Mouse (Mus musculus) adrenal gland, postnatal 25 days (tissue): ENCODE measurements around the gene Pde12. TPM values are rescaled to one million over a fixed set of nuclear protein-coding genes. Genes with fewer than 3 reads are reported as not detected.

Source experiments
- DNase-seq: peaks from one replicate; pipeline ENCODE4 v3.0.0; 2021; ENCODE audit warnings: mixed read lengths
- microRNA-seq, 2 experiments: library from miRNA; unstranded; fragments of <30 nt; microRNA quantifications; one replicate each; pipeline ENCODE4 v1.2.0; 2021
- total RNA-seq: library from RNA; stranded (reverse); gene quantifications from 2 replicates; pipeline ENCODE4 v1.2.3, GENCODE M21; 2021

The Pde12 gene
- total RNA-seq, 1 experiment from 2014 or later = 9.0 TPM

DNA sequence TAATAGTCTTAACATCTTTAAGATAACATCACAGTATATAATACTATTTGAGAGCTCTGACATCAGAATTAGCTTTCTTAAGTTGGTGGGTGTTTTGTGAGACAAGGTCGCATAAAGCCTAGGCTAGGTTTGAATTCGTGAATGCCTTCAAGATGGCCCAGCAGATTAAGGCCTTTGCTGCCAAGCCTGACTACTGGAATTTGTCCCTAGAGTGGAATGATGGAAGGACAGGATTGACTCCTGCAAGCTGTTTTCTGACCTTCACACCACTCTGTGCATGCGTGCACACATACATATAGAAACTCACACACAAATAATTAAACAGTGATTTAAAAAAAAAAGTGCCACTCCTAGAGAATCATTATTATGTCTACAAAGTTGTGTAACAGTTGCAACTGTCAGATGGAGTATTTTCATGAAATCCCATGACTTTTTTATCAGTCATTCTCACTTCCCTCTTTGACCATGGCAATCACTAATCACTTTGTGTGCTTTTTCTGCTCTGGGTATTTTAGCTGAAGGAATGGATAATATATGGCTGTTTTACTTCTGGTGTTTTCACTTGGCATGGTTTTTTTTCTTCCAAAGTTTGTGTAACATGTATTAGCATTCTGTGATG lies 26.6 kb downstream of the Pde12 start:
- DNase-seq = no peak

DNA sequence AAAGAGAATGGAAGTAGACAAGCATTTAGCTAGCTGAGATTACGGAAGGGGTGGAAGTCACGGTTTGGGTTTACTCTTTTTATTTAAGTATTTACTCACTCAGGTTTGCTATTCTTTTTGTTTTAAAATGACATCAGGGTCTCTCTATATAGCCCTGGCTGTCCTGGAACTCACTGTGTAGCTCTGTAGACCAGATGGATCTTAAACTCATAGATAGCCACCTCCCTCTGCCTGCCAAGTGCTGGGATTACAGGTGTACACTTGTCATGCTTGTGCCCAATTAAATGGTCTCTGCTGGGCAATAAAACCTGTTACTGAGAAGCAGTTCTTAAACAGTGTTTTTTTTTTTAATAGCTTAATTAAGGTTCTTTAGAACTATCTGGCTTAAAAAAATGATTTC lies 29.7 kb downstream of the Pde12 start:
- DNase-seq = no peak

DNA sequence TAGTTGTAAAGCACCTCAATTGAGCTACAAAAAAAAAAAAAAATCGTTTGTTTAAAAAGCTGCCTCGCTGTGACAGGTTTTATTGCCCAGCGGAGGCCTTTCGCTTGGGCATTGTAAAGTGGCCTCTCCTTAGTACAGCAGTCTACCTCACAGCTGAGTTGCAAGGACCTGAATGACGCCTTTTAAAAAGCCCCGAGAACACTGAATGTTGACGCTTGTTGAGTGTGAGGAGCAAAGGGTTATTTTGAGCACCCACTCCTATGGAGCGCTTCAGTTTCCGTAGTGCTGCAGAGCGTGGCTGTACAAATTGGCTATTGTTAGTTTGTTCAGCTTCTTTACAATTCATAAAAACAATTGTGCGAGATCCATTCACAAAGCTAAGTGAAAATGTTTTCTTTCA lies 30.4 kb downstream of the Pde12 start:
- DNase-seq = no peak

DNA sequence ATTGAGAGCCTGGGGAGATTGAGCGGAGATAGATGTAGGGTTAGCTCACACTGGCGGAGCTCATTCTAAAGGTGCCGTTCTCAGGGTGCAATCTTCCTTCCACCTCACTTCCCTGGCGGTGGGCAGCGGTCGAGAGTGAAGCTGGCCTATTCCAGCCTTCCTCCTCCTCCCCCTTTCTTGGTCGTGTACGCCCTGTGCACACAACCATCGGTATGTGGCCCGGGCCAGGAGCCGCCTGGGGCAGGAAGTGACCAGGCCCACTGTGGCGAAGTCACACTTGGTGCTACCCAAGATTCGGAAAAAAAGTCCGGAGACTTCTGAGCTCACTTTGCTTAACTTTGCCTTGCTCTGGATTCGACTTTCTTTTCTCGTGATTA lies 31.0 kb downstream of the Pde12 start:
- DNase-seq = peak; percentile 56

DNA sequence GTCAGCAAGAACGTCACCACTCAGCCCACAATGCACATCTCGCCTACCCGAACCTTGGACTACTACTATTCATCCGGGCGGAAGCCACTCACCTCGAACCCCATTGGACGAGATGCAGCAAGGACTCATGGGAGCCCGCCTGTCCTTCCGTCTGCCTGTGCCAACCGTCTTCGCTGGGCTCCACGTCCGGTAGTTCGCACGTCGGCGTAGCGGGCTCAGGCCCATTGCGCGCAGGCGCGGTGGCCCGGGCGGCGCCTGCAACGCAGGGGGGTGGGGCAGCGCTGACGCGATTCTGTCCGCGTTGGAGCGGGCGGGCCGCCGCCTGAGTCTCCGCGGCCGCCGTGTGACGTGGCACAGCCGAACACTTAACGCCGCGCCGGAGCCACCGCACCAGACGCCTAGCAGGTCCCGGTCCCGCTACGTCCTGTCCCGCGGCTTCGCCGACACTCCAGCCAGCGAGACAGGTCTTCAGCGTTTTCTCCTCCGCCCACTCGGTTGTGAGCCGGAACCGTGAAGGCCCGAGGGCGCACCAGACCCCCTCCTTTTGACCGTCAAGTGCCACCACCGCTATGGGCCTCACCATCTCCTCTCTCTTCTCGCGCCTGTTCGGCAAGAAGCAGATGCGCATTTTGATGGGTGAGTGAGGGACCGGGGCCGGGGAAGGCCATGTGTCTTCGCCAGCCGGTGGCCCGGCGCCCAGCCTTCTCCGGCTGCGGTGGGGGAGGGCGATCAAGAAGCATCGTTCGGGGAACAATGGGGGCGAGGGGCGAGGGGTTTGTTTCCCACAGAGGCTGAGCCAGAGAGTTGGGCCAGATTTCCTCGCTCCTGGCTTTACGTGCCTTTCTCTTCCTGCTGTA lies 31.6 kb downstream of the Pde12 start, which contains the start of gene Arf4:
Gene Arf4 (plus strand): TSS at position 224 of the 857 bp plus-strand sequence.
- DNase-seq = peak; percentile 97

DNA sequence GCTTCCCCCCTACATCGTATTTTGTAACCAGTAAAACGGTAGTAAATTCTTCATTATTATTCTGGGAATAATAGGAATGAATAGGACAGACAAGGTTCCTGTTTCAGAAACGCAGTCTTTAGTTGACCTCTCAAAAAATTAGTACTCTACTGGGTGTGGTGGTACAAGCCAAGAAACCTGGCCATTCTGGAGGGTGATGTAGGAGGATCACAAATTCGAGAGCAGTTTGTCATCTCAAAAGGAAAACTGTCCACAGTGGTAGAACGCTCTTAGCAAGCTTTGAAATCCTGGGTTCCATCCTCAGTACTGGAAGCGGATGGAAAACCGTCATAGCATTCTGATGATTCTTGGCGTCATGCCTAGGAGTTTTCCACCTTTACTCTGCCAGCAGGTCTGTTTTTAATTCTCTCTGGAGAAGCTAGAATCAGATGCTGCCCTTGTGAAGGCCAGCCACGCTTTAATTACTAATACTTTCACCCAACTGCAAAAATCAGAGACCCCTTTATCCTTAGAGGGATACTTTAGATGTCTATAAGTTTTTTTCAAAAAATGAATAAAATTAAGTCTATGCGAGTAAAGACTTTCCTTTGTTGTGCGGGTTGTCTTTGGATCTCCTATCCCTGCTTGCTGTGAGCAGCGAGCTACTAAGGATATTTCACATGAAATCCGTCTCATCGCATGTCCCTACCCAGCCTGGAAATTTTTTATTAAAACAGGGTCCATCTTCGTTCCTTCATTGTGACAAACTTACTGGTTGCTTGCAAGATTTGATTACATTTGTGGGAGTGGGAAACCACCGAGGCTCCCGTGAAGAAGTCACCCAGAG lies 32.4 kb downstream of the Pde12 start:
- no peak for DNase-seq

DNA sequence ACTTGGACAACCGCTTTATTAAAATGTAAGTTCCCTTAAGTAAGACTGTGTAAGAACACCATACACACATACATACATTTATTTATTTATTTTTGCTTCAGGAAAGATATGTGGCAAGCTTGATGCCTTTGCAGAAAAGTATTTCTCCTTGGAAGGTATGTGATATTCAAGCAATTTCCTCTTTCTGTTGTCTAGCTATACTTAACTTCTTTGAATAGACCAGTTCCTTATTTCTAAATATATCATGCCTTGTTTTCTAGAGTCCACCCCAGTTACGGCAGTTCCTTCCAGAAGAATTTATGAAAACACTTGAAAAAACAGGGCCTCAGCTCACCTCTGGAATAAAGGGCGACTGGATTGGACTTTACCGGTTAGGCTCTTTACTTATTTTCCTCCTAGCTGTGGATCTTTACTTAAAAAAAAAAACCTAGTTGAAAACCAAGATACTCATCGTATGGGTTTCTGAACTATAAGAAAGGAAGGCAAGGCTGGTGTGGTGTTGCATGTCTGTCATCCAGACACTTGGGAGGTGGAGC lies 43.0 kb downstream of the Pde12 start:
- DNase-seq = no peak

DNA sequence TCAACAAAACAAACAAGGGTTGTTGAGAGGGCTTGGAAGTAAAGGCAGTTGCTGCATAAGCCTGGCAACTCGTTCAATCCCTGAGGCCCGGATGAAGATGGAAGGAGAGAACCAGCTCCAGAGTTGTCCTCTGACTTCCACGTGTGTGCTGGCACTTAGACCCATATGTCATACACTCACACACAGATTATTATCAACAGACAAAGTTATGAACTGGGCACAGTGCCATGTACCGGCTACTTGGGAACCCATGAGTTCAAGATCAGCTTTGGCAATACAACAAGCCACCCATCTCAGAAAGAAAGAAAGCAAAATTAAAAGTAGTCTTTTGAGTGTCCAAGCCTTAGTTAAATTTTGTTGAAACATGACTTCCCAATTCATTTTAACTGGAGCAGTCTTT lies 44.4 kb downstream of the Pde12 start:
- no peak for DNase-seq

DNA sequence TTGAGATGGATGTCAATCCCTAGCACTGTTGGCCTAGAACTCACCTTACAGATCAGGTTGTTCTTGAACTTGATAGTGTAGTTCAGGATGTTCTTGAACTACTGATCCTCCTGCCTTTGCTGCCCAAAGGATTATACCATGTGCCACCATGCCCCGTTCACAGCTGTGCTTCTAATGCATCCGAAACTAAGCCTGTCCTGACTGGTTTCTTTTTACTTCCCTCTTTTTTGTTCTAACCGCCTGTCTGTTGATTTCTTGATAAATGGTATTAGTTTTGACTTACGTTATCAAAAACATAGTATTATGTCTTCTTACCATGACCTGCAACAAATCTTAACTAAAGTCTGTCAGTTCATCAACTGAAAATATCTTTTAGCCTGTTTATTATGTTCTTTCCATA lies 59.0 kb downstream of the Pde12 start:
- no peak for DNase-seq

Small RNA genes lying within 50 kb of the gene (microRNA-seq; reads per million reads assigned to microRNA genes)
- gene Mir7672 = 0 to 0.69 reads per million in 2 experiments

Other genes with a start within 250 kb of the Pde12 start
- 85.2 and 92.0 TPM in 2 replicates for gene Slmap, start 135.0 kb downstream of the Pde12 start, total RNA-seq
- gene Dennd6a, start 96.0 kb downstream of the Pde12 start, total RNA-seq = 39.1 and 41.2 TPM in 2 replicates
- 160 and 161 TPM in 2 replicates for gene Arf4, start 31.8 kb downstream of the Pde12 start, total RNA-seq
- gene Dnah12, start 23.4 kb upstream of the Pde12 start, total RNA-seq = not detected in 2 replicates
- gene Asb14, start 224.7 kb upstream of the Pde12 start, total RNA-seq = not detected in 2 replicates